Mouse (Mus musculus): ENCODE results near the gene Ubash3b.

- TF ChIP-seq CTCF (IDR thresholded peaks at IDR 0.05; ENCODE audit: extremely low read depth, insufficient read depth, low read length) (no peak), POLR2A (IDR thresholded peaks at IDR 0.05; ENCODE audit: extremely low read depth, insufficient read depth, low read length) (no peak)
Observed at GRCm38 (mm10) chr9:41170026-41170425, 8.5 kb upstream of the Ubash3b start.
